Mouse (Mus musculus): ENCODE data around the gene Sphk1. TPM values are rescaled to one million over a fixed set of nuclear protein-coding genes. Genes with fewer than 3 reads are reported as not detected.

The Sphk1 gene
- polyA plus RNA-seq, 1 experiment = 15.7 TPM

- Histone ChIP-seq H3K27ac (ENCODE audit: control insufficient read depth, insufficient read depth, low read length) (no peak overlapping the region), H3K4me1 (replicated peaks; ENCODE audit: control insufficient read depth, insufficient read depth, low read length) (peaks cover 9% of the 10 kb centered on the region), H3K36me3 (ENCODE audit: control insufficient read depth, insufficient read depth, low read length) (no peaks in the 10 kb centered on the region), H3K27me3 (ENCODE audit: control insufficient read depth, insufficient read depth, low read length) (no peaks in the 10 kb centered on the region), H3K4me3 (ENCODE audit: control insufficient read depth, insufficient read depth, low read length) (no peak overlapping the region)
- DNase-seq = no peak
- WGBS = 43% methylated on average over 19 of the region's 19 CpGs
- TF ChIP-seq CTCF (IDR thresholded peaks at IDR 0.05; ENCODE audit: borderline replicate concordance, control insufficient read depth, extremely low read depth, insufficient read depth, low read length, poor library complexity) = no peak
- no peak for TF ChIP-seq POLR2A (IDR thresholded peaks at IDR 0.05; ENCODE audit: control insufficient read depth, extremely low read depth, insufficient read depth, low read length, poor library complexity)
Observed at GRCm38 (mm10) chr11:116571767-116572679, 41.3 kb downstream of the Sphk1 start.

- H3K4me1 ChIP-seq (replicated peaks; ENCODE audit: control insufficient read depth, insufficient read depth, low read length) = peaks cover 9% of the 10 kb centered on the region
- TF ChIP-seq POLR2A (IDR thresholded peaks at IDR 0.05; ENCODE audit: control insufficient read depth, extremely low read depth, insufficient read depth, low read length, poor library complexity) = no peak
- no peak for TF ChIP-seq CTCF (IDR thresholded peaks at IDR 0.05; ENCODE audit: borderline replicate concordance, control insufficient read depth, extremely low read depth, insufficient read depth, low read length, poor library complexity)
- no peak overlapping the region for H3K4me3 ChIP-seq (ENCODE audit: control insufficient read depth, insufficient read depth, low read length)
- WGBS = 68% methylated on average over 12 of the region's 12 CpGs
- no peak for DNase-seq
- H3K27me3 ChIP-seq (ENCODE audit: control insufficient read depth, insufficient read depth, low read length) = no peaks in the 10 kb centered on the region
- no peak overlapping the region for H3K27ac ChIP-seq (ENCODE audit: control insufficient read depth, insufficient read depth, low read length)
- H3K36me3 ChIP-seq (ENCODE audit: control insufficient read depth, insufficient read depth, low read length) = no peaks in the 10 kb centered on the region
Observed at GRCm38 (mm10) chr11:116572756-116573543, 42.2 kb downstream of the Sphk1 start.

DNA sequence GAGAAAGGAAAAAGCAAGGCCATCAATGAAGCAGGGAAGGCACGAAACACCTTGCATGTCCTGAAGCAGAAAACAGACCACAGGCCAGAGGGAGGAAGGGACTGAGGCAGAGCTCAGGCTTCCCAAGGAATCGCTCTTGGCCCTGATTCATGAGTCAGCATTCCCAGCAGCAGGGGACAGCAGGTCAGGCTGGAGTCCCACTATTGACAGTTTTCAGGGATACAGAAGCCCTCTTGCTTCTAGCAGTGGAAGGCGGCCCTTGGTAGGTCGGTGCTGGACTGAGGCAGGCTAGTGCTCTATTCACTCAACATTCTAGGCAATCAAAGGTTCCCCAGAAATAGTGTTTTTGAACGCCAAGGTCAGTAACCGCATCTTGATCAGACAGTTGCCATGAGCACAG lies 43.8 kb downstream of the Sphk1 start:
- TF ChIP-seq CTCF (IDR thresholded peaks at IDR 0.05; ENCODE audit: borderline replicate concordance, control insufficient read depth, extremely low read depth, insufficient read depth, low read length, poor library complexity) (no peak), POLR2A (IDR thresholded peaks at IDR 0.05; ENCODE audit: control insufficient read depth, extremely low read depth, insufficient read depth, low read length, poor library complexity) (no peak)
- Histone ChIP-seq H3K4me1 (replicated peaks; ENCODE audit: control insufficient read depth, insufficient read depth, low read length) (peaks cover 9% of the 10 kb centered on the region), H3K27ac (ENCODE audit: control insufficient read depth, insufficient read depth, low read length) (no peak overlapping the region), H3K4me3 (ENCODE audit: control insufficient read depth, insufficient read depth, low read length) (no peak overlapping the region), H3K27me3 (ENCODE audit: control insufficient read depth, insufficient read depth, low read length) (no peaks in the 10 kb centered on the region), H3K36me3 (ENCODE audit: control insufficient read depth, insufficient read depth, low read length) (no peaks in the 10 kb centered on the region)
- 90% methylated on average over 6 of the region's 6 CpGs for WGBS
- no peak for DNase-seq

DNA sequence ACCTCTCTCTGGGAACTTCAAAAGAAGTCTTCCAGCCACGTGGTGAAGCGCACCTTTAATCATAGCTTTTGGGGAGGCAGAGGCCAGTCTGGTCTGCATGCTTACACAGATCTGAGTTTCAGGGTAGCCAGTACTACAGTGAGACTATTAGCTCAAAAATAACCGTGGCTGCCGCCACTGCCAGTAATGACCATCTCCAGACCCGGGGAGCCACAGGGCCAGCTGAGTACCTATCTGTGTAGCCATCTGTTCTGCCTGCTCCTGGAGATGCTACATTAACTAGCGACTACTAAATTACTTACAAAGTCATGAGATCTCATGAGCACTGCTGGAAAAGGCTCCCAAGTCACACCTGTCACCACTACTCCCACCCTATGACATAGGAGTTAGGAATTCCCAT lies 44.3 kb downstream of the Sphk1 start:
- Histone ChIP-seq H3K27me3 (ENCODE audit: control insufficient read depth, insufficient read depth, low read length) (no peaks in the 10 kb centered on the region), H3K4me3 (ENCODE audit: control insufficient read depth, insufficient read depth, low read length) (no peak overlapping the region), H3K4me1 (replicated peaks; ENCODE audit: control insufficient read depth, insufficient read depth, low read length) (peaks cover 9% of the 10 kb centered on the region), H3K27ac (ENCODE audit: control insufficient read depth, insufficient read depth, low read length) (no peak overlapping the region), H3K36me3 (ENCODE audit: control insufficient read depth, insufficient read depth, low read length) (no peaks in the 10 kb centered on the region)
- TF ChIP-seq CTCF (IDR thresholded peaks at IDR 0.05; ENCODE audit: borderline replicate concordance, control insufficient read depth, extremely low read depth, insufficient read depth, low read length, poor library complexity) = no peak
- TF ChIP-seq POLR2A (IDR thresholded peaks at IDR 0.05; ENCODE audit: control insufficient read depth, extremely low read depth, insufficient read depth, low read length, poor library complexity) = no peak
- WGBS = 95% methylated on average over 6 of the region's 6 CpGs
- DNase-seq = no peak

DNA sequence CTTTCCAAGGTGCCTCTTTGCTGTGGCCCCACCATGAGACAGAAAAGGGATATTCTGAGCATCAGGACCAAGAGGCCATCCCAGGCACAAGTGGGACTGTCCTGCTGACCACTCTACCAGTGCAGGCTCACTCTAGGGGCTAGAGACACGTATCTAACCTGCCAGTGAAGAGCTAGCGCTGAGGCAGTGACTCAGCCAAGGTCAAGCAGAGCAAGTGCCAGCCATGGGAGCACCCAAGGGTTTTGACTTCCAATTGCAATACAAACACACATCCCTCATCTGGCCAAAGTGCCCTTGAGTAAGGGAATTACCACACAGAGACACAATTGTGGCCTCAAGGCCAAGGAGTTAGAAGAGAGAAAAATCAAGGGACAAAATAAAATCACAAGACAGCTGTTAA lies 44.7 kb downstream of the Sphk1 start:
- no peak for DNase-seq
- 100% methylated on average over 2 of the region's 2 CpGs for WGBS
- TF ChIP-seq CTCF (IDR thresholded peaks at IDR 0.05; ENCODE audit: borderline replicate concordance, control insufficient read depth, extremely low read depth, insufficient read depth, low read length, poor library complexity) = no peak
- no peak for TF ChIP-seq POLR2A (IDR thresholded peaks at IDR 0.05; ENCODE audit: control insufficient read depth, extremely low read depth, insufficient read depth, low read length, poor library complexity)
- Histone ChIP-seq H3K27me3 (ENCODE audit: control insufficient read depth, insufficient read depth, low read length) (no peaks in the 10 kb centered on the region), H3K36me3 (ENCODE audit: control insufficient read depth, insufficient read depth, low read length) (no peaks in the 10 kb centered on the region), H3K4me1 (replicated peaks; ENCODE audit: control insufficient read depth, insufficient read depth, low read length) (peaks cover 12% of the 10 kb centered on the region), H3K4me3 (ENCODE audit: control insufficient read depth, insufficient read depth, low read length) (no peak overlapping the region), H3K27ac (ENCODE audit: control insufficient read depth, insufficient read depth, low read length) (no peak overlapping the region)

- 96% methylated on average over 3 of the region's 3 CpGs for WGBS
- no peak overlapping the region for H3K27ac ChIP-seq (ENCODE audit: control insufficient read depth, insufficient read depth, low read length)
- no peak for DNase-seq
- no peaks in the 10 kb centered on the region for H3K27me3 ChIP-seq (ENCODE audit: control insufficient read depth, insufficient read depth, low read length)
- H3K36me3 ChIP-seq (ENCODE audit: control insufficient read depth, insufficient read depth, low read length) = no peaks in the 10 kb centered on the region
- H3K4me1 ChIP-seq (replicated peaks; ENCODE audit: control insufficient read depth, insufficient read depth, low read length) = peaks cover 8% of the 10 kb centered on the region
- H3K4me3 ChIP-seq (ENCODE audit: control insufficient read depth, insufficient read depth, low read length) = no peak overlapping the region
- TF ChIP-seq POLR2A (IDR thresholded peaks at IDR 0.05; ENCODE audit: control insufficient read depth, extremely low read depth, insufficient read depth, low read length, poor library complexity) = no peak
- TF ChIP-seq CTCF (IDR thresholded peaks at IDR 0.05; ENCODE audit: borderline replicate concordance, control insufficient read depth, extremely low read depth, insufficient read depth, low read length, poor library complexity) = no peak
Observed at GRCm38 (mm10) chr11:116579280-116579679, 48.6 kb downstream of the Sphk1 start.

All from thymus, adult 2 months (tissue).